In genomic region chr15:28181862-28182261, GRCm38 (mm10) we compare ENCODE assay signal across 8 mouse cellular contexts. TPM values are rescaled to one million over a fixed set of nuclear protein-coding genes. Genes with fewer than 3 reads are reported as not detected.
DNase-seq lines count a peak whose midpoint lies in the region; ATAC-seq and TF ChIP-seq lines count a peak whose summit lies in the region.

No protein-coding gene starts in this region.

- no peak overlapping the region for H3K27ac ChIP-seq in bone marrow macrophage, adult 2 months (ENCODE audit: insufficient read depth, low read depth, low read length)
- H3K27ac ChIP-seq in embryonic facial prominence, embryonic 15.5 days (replicated peaks): no peak overlapping the region
- no peak overlapping the region for H3K27ac ChIP-seq in heart, embryonic 12.5 days (ENCODE audit: poor library complexity, severe bottlenecking)
- H3K27ac ChIP-seq in kidney, embryonic 16.5 days (ENCODE audit: low read length): no peak overlapping the region

- peak; percentile 52 for DNase-seq in A20 (ENCODE audit: low read depth, low spot score)
- peak; percentile 46 for DNase-seq in liver
- peak; percentile 86 for DNase-seq in splenic B cell, adult 2 months (ENCODE audit: low read depth, low spot score)

- H3K79me2 ChIP-seq in myocyte (ENCODE audit: control insufficient read depth, insufficient read depth): no peaks in the 10 kb centered on the region

- H3K9ac ChIP-seq in embryonic facial prominence, embryonic 15.5 days: no peak overlapping the region
- no peak overlapping the region for H3K9ac ChIP-seq in heart, embryonic 12.5 days
- H3K9ac ChIP-seq in kidney, embryonic 16.5 days (replicated peaks; ENCODE audit: low read length): peak overlapping the region; percentile 33; the same call in 1 of the 2 replicates

- peak overlapping the region; percentile 48 for H3K4me2 ChIP-seq in embryonic facial prominence, embryonic 15.5 days (replicated peaks)
- peak overlapping the region; percentile 67 for H3K4me2 ChIP-seq in heart, embryonic 12.5 days
- peak overlapping the region; percentile 69 for H3K4me2 ChIP-seq in kidney, embryonic 16.5 days (replicated peaks; ENCODE audit: low read depth, low read length)
- H3K4me2 ChIP-seq in myocyte (ENCODE audit: low read depth): peak overlapping the region; percentile 93

- no peaks in the 10 kb centered on the region for H3K9me3 ChIP-seq in embryonic facial prominence, embryonic 15.5 days (replicated peaks)
- no peaks in the 10 kb centered on the region for H3K9me3 ChIP-seq in heart, embryonic 12.5 days (replicated peaks)
- H3K9me3 ChIP-seq in kidney, embryonic 16.5 days (ENCODE audit: low read length): no peaks in the 10 kb centered on the region; the same call in 1 of the 2 replicates

- H3ac ChIP-seq in myocyte (ENCODE audit: control insufficient read depth, insufficient read length): no peak overlapping the region

- peak; percentile 39; the same call in 1 of the 2 replicates for ATAC-seq in embryonic facial prominence, embryonic 15.5 days (ENCODE audit: insufficient number of reproducible peaks, low FRiP score, low TSS enrichment, low read depth)
- ATAC-seq in heart, embryonic 12.5 days (ENCODE audit: insufficient number of reproducible peaks, low FRiP score): peak; percentile 53
- ATAC-seq in kidney, embryonic 16.5 days (ENCODE audit: low FRiP score, low TSS enrichment): peak; percentile 71

- H3K4me3 ChIP-seq in bone marrow macrophage, adult 2 months (ENCODE audit: insufficient read depth, low read length): peak overlapping the region; percentile 41
- H3K4me3 ChIP-seq in embryonic facial prominence, embryonic 15.5 days (replicated peaks): peak overlapping the region; percentile 29
- H3K4me3 ChIP-seq in heart, embryonic 12.5 days: peak overlapping the region; percentile 37
- peak overlapping the region; percentile 45 for H3K4me3 ChIP-seq in kidney, embryonic 16.5 days (ENCODE audit: low read length)
- H3K4me3 ChIP-seq in myocyte: peak overlapping the region; percentile 8

- peak; percentile 92 for TF ChIP-seq CTCF in bone marrow macrophage, adult 2 months (IDR thresholded peaks at IDR 0.05; ENCODE audit: low read depth, low read length)

- H3K27me3 ChIP-seq in embryonic facial prominence, embryonic 15.5 days: no peaks in the 10 kb centered on the region
- no peaks in the 10 kb centered on the region for H3K27me3 ChIP-seq in heart, embryonic 12.5 days (replicated peaks)
- H3K27me3 ChIP-seq in kidney, embryonic 16.5 days (ENCODE audit: insufficient read depth, low read length): no peaks in the 10 kb centered on the region
- peaks cover 21% of the 10 kb centered on the region for H3K27me3 ChIP-seq in myocyte (ENCODE audit: control insufficient read depth, insufficient read depth, insufficient read length)
- no peaks in the 10 kb centered on the region for H3K27me3 ChIP-seq in splenic B cell, adult 2 months (ENCODE audit: control insufficient read depth, insufficient read depth, low read length, poor library complexity, severe bottlenecking)

- TF ChIP-seq POLR2A in bone marrow macrophage, adult 2 months (IDR thresholded peaks at IDR 0.05; ENCODE audit: borderline replicate concordance, low read depth, low read length): no peak
- no peak for TF ChIP-seq POLR2A in myocyte (IDR thresholded peaks at IDR 0.05; ENCODE audit: insufficient read length, low read depth)

- WGBS in embryonic facial prominence, embryonic 15.5 days: 10% methylated on average over 10 of the region's 10 CpGs
- WGBS in heart, embryonic 12.5 days: 14% methylated on average over 10 of the region's 10 CpGs
- whole genome bisulfite sequencing in kidney, embryonic 16.5 days: 15% methylated on average over 10 of the region's 10 CpGs

- no peaks in the 10 kb centered on the region for H3K4me1 ChIP-seq in bone marrow macrophage, adult 2 months (ENCODE audit: control insufficient read depth, insufficient read depth, low read length)
- H3K4me1 ChIP-seq in embryonic facial prominence, embryonic 15.5 days: no peaks in the 10 kb centered on the region
- no peaks in the 10 kb centered on the region for H3K4me1 ChIP-seq in heart, embryonic 12.5 days (replicated peaks)
- H3K4me1 ChIP-seq in kidney, embryonic 16.5 days (ENCODE audit: insufficient read depth, low read length): no peaks in the 10 kb centered on the region

- H3K36me3 ChIP-seq in embryonic facial prominence, embryonic 15.5 days: no peaks in the 10 kb centered on the region
- no peaks in the 10 kb centered on the region for H3K36me3 ChIP-seq in heart, embryonic 12.5 days
- no peaks in the 10 kb centered on the region for H3K36me3 ChIP-seq in kidney, embryonic 16.5 days (ENCODE audit: insufficient read depth, low read length)
- no peaks in the 10 kb centered on the region for H3K36me3 ChIP-seq in myocyte (ENCODE audit: control insufficient read depth, insufficient read depth)
- no peaks in the 10 kb centered on the region for H3K36me3 ChIP-seq in splenic B cell, adult 2 months (ENCODE audit: control insufficient read depth, insufficient read depth, low read length, poor library complexity, severe bottlenecking)

TF ChIP-seq in myocyte, 11 proteins besides CTCF, POLR2A, EP300 and RAD21:
- TF ChIP-seq MYOD1 (IDR thresholded peaks at IDR 0.05; ENCODE audit: control insufficient read depth in 1 of 3, insufficient read length in 2 of 3, low read depth in 2 of 3) (peak in 1 of 3 experiments; percentile 25), E2F4 (IDR thresholded peaks at IDR 0.05; ENCODE audit: insufficient read depth) (no peak)

RNA-seq across cellular contexts. Expression of gene Dnah5, which starts 21.7 kb away (rescaled TPM):
- not detected in 2 replicates for polyA plus RNA-seq in bone marrow macrophage, adult 2 months (2012; ENCODE audit: insufficient read depth, insufficient read length, missing spikeins)
- polyA plus RNA-seq in embryonic facial prominence, embryonic 15.5 days (2015; fragmentation: Nextera tagmentation; extraction: Ambion mirVana): 0.60 and 1.0 TPM in 2 replicates
- polyA plus RNA-seq in heart, embryonic 12.5 days (2016; fragmentation: Nextera tagmentation; extraction: Ambion mirVana): 0.03 TPM in 1 of 2 replicates, not detected in the other
- polyA plus RNA-seq in kidney, embryonic 16.5 days (2015; fragmentation: Nextera tagmentation; extraction: Ambion mirVana): 0.05 and 0.07 TPM in 2 replicates
- 0.05 TPM for polyA plus RNA-seq in myocyte (2012; fragmentation: generic; extraction: Trizol)
